19 mouse cellular contexts compared by ENCODE assay signal in the genomic region with DNA sequence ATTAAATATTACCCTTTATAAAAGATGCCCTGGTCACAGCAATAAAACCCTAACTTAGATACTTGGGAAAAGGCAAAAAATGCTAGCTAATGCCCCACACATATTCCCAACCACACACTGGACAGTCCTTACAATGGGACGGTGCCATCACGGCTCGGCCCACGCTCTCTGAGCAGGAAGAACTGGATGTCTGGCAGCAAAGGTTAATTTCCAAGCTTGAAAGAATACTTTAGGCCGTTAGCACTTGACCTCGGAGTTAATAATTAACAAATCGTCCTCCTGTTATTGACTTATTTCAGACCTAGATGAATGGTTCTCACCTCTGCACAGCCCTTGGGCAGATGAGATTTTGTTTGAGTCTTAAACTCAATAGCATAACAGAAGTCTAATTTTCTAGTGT. TPM values are rescaled to one million over a fixed set of nuclear protein-coding genes. Genes with fewer than 3 reads are reported as not detected.
A peak's percentile ranks its signal among the peaks of the same experiment; 100 is the strongest.
DNase-seq lines count a peak whose midpoint lies in the region; ATAC-seq and TF ChIP-seq lines count a peak whose summit lies in the region.
"Had no signal": no experiment of that assay in that cellular context is flagged by ENCODE, and none has a peak within 500 bp of the region (broad histone marks: within the 10 kb centered on the region; RNA-seq: fewer than 3 reads in every experiment).

No protein-coding gene starts in this region.

- DNase-seq in liver, adult 2 months (ENCODE audit: extremely low read depth, low read depth, low spot score): peak; percentile 97
- DNase-seq in liver: no peak
- DNase-seq in kidney, adult 9 months: peak; percentile 91
- peak; percentile 69 to 83 for DNase-seq in kidney, postnatal 36 days
- no peak for DNase-seq in stomach, postnatal 0 days (ENCODE audit: low spot score)
- no peak for DNase-seq in heart, postnatal 14 days
- DNase-seq: cerebellum, adult 9-11 months; gastrocnemius, postnatal 25 days; heart, postnatal 10 days; lung, postnatal 10 days; spleen, adult 18-20 months; thymus, postnatal 36 days had no signal

- H3K4me2 ChIP-seq in stomach, postnatal 0 days (replicated peaks; ENCODE audit: low read depth): no peak overlapping the region
- no peak overlapping the region for H3K4me2 ChIP-seq in forebrain, embryonic 13.5 days
- H3K4me2 ChIP-seq: embryonic facial prominence, embryonic 15.5 days; forebrain, embryonic 12.5 days; hindbrain, embryonic 15.5 days had no signal

- H3K36me3 ChIP-seq in liver, adult 2 months (ENCODE audit: control insufficient read depth, insufficient read depth, low read length): no peaks in the 10 kb centered on the region
- no peaks in the 10 kb centered on the region for H3K36me3 ChIP-seq in stomach, postnatal 0 days (ENCODE audit: control insufficient read depth, insufficient read depth, low read length)
- H3K36me3 ChIP-seq in forebrain, embryonic 13.5 days (ENCODE audit: poor library complexity, severe bottlenecking): no peaks in the 10 kb centered on the region
- H3K36me3 ChIP-seq: embryonic facial prominence, embryonic 15.5 days; forebrain, embryonic 12.5 days; heart, embryonic 10.5 days; hindbrain, embryonic 15.5 days had no signal

- H3K4me3 ChIP-seq in liver, adult 2 months (ENCODE audit: insufficient read depth, low read depth, low read length): no peak overlapping the region
- H3K4me3 ChIP-seq in stomach, postnatal 0 days (ENCODE audit: low read depth, low read length): no peak overlapping the region
- H3K4me3 ChIP-seq in forebrain, embryonic 13.5 days: no peak overlapping the region
- H3K4me3 ChIP-seq: embryonic facial prominence, embryonic 15.5 days; forebrain, embryonic 12.5 days; heart, embryonic 10.5 days; hindbrain, embryonic 15.5 days; megakaryocyte, embryonic 14.5 days had no signal

- TF ChIP-seq CTCF in liver, adult 2 months (IDR thresholded peaks at IDR 0.05; ENCODE audit: low read depth, low read length): no peak
- no peak for TF ChIP-seq CTCF in stomach, postnatal 0 days (IDR thresholded peaks at IDR 0.05; ENCODE audit: low read depth)

- no peaks in the 10 kb centered on the region for H3K9me3 ChIP-seq in stomach, postnatal 0 days (ENCODE audit: control insufficient read depth, low read length)
- no peaks in the 10 kb centered on the region for H3K9me3 ChIP-seq in forebrain, embryonic 13.5 days (replicated peaks)
- H3K9me3 ChIP-seq: embryonic facial prominence, embryonic 15.5 days; forebrain, embryonic 12.5 days; heart, embryonic 10.5 days; hindbrain, embryonic 15.5 days had no signal

- H3K4me1 ChIP-seq in liver, adult 2 months (ENCODE audit: control insufficient read depth, insufficient read depth, low read length): peaks cover 4% of the 10 kb centered on the region
- no peaks in the 10 kb centered on the region for H3K4me1 ChIP-seq in stomach, postnatal 0 days (replicated peaks; ENCODE audit: control insufficient read depth, insufficient read depth)
- H3K4me1 ChIP-seq in forebrain, embryonic 13.5 days: peaks cover under 1% of the 10 kb centered on the region; the same call in 1 of the 2 replicates
- H3K4me1 ChIP-seq: megakaryocyte, embryonic 14.5 days had no signal

- H3K79me2 ChIP-seq in liver, adult 2 months (ENCODE audit: control insufficient read depth, insufficient read depth, low read length): no peaks in the 10 kb centered on the region

- TF ChIP-seq EP300 in stomach, postnatal 0 days (optimal IDR thresholded peaks at IDR 0.05): no peak

- peak overlapping the region; percentile 19 for H3K27ac ChIP-seq in liver, adult 2 months (replicated peaks; ENCODE audit: insufficient read depth, low read depth, low read length)
- no peak overlapping the region for H3K27ac ChIP-seq in stomach, postnatal 0 days (replicated peaks)
- no peak overlapping the region for H3K27ac ChIP-seq in forebrain, embryonic 13.5 days
- H3K27ac ChIP-seq: embryonic facial prominence, embryonic 15.5 days; forebrain, embryonic 12.5 days; heart, embryonic 10.5 days; hindbrain, embryonic 15.5 days had no signal

- ATAC-seq in stomach, postnatal 0 days (ENCODE audit: low FRiP score, low TSS enrichment): 0 out of 2 replicates have a peak, but pooled peaks have one; percentile 31
- no peak for ATAC-seq in erythroblast, adult 5-6 weeks (replicated peaks; ENCODE audit: low FRiP score, poor library complexity, severe bottlenecking)
- no peak for ATAC-seq in forebrain, embryonic 13.5 days

- TF ChIP-seq POLR2A in liver, adult 2 months (IDR thresholded peaks at IDR 0.05; ENCODE audit: extremely low read depth, insufficient read depth, low read length): no peak

- no peak overlapping the region for H3K9ac ChIP-seq in liver, adult 2 months (ENCODE audit: low read depth, low read length)
- no peak overlapping the region for H3K9ac ChIP-seq in stomach, postnatal 0 days (ENCODE audit: low read length)
- no peak overlapping the region for H3K9ac ChIP-seq in forebrain, embryonic 13.5 days
- H3K9ac ChIP-seq: embryonic facial prominence, embryonic 15.5 days; forebrain, embryonic 12.5 days; hindbrain, embryonic 15.5 days had no signal

- H3K27me3 ChIP-seq in liver, adult 2 months (ENCODE audit: control insufficient read depth, insufficient read depth, low read length): no peaks in the 10 kb centered on the region
- H3K27me3 ChIP-seq in stomach, postnatal 0 days (ENCODE audit: control insufficient read depth, insufficient read depth, low read length): no peaks in the 10 kb centered on the region
- no peaks in the 10 kb centered on the region for H3K27me3 ChIP-seq in forebrain, embryonic 13.5 days
- H3K27me3 ChIP-seq: embryonic facial prominence, embryonic 15.5 days; forebrain, embryonic 12.5 days; hindbrain, embryonic 15.5 days; megakaryocyte, embryonic 14.5 days had no signal

- 29% methylated on average over 7 of the region's 7 CpGs for WGBS in liver, adult 2 months
- 55% methylated on average over 7 of the region's 7 CpGs for WGBS in stomach, postnatal 0 days
- 92% methylated on average over 7 of the region's 7 CpGs for WGBS in forebrain, embryonic 13.5 days

- intact Hi-C loops in heart, postnatal 14 days (cut with DNase I): no loop called here

RNA-seq across cellular contexts. Expression of a gene that starts 28.9 kb away (rescaled TPM):
- 42.8 and 45.7 TPM in 2 replicates for total RNA-seq in liver, adult 2 months (2014; rRNA removed)
- polyA plus RNA-seq in liver, adult 2 months (2012; rRNA removed): 36.1 and 42.2 TPM in 2 replicates
- polyA plus RNA-seq in stomach, postnatal 0 days (2015; fragmentation: Nextera tagmentation; extraction: Ambion mirVana): 31.8 and 35.7 TPM in 2 replicates
- 44.0 and 44.1 TPM in 2 replicates for total RNA-seq in erythroblast, adult 5-6 weeks (2015; ENCODE audit: low replicate concordance)
- 26.3 and 31.6 TPM in 2 replicates for total RNA-seq in erythroblast, adult 5-6 weeks (2017; ENCODE audit: low replicate concordance)
- polyA plus RNA-seq in forebrain, embryonic 13.5 days (2015; fragmentation: Nextera tagmentation; extraction: Ambion mirVana): 9.3 and 10.1 TPM in 2 replicates
- 10 to 100 TPM; 17.9 TPM for total RNA-seq in heart, postnatal 14 days (2021)

RNA-seq across cellular contexts. Expression of a gene that starts 37.3 kb away (rescaled TPM):
- 1.8 and 2.3 TPM in 2 replicates for total RNA-seq in liver, adult 2 months (2014; rRNA removed)
- 1.9 and 2.1 TPM in 2 replicates for polyA plus RNA-seq in liver, adult 2 months (2012; rRNA removed)
- polyA plus RNA-seq in stomach, postnatal 0 days (2015; fragmentation: Nextera tagmentation; extraction: Ambion mirVana): 5.9 and 6.1 TPM in 2 replicates
- total RNA-seq in erythroblast, adult 5-6 weeks (2015; ENCODE audit: low replicate concordance): 4.8 and 5.0 TPM in 2 replicates
- 3.7 and 9.8 TPM in 2 replicates for total RNA-seq in erythroblast, adult 5-6 weeks (2017; ENCODE audit: low replicate concordance)
- polyA plus RNA-seq in forebrain, embryonic 13.5 days (2015; fragmentation: Nextera tagmentation; extraction: Ambion mirVana): 8.4 and 9.3 TPM in 2 replicates
- 1 to 10 TPM; 2.5 TPM for total RNA-seq in heart, postnatal 14 days (2021)

Comparison
In these comparisons a context has a peak if more than half of its experiments do, and no peak if none do; other contexts are left out.
1. DNase-seq: peak in liver, adult 2 months (single experiment), kidney, adult 9 months (single experiment) and kidney, postnatal 36 days (2 of 2); none in liver (single experiment), stomach, postnatal 0 days (single experiment) and heart, postnatal 14 days (0 of 2).